Mouse (Mus musculus): Measurements from ENCODE around the gene Polr1b. TPM values are rescaled to one million over a fixed set of nuclear protein-coding genes. Genes with fewer than 3 reads are reported as not detected.

The Polr1b gene
- total and polyA plus RNA-seq, 2 experiments from 2014 or later = 11.3 to 21.8 TPM

DNA sequence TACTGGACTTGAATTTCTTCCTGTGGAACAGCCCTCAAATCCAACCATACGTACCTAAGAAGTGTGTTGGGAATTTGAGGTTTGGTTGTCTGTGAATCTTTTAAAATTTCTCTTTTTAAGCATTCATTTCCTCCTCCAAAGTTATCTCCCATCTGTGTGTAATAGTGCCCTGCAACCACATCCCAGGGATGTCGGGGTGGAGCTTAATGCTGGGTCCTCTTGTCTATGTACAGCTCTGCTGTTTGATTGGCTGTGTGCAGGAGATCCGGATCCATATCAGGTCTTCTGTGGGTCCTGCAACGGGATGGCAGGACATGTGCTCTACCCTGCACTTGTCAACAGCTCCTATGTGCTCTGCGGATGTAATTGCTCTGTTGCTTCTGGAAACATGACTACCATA lies 64.0 kb downstream of the Polr1b start:
- DNase-seq (ENCODE audit: low spot score) (no peak), ATAC-seq (no peak)
- Histone ChIP-seq H3K4me1 (ENCODE audit: insufficient read depth, low read length) (no peaks in the 10 kb centered on the region), H3K9me3 (ENCODE audit: low read length) (no peaks in the 10 kb centered on the region), H3K9ac (replicated peaks; ENCODE audit: low read length) (no peak overlapping the region), H3K36me3 (ENCODE audit: insufficient read depth, low read length) (no peaks in the 10 kb centered on the region), H3K4me2 (ENCODE audit: low read depth, low read length) (no peak overlapping the region), H3K27ac (no peak overlapping the region), H3K27me3 (ENCODE audit: insufficient read depth, low read length) (no peaks in the 10 kb centered on the region), H3K4me3 (ENCODE audit: low read length) (no peak overlapping the region)
- 81% methylated on average over 5 of the region's 5 CpGs for WGBS
- no peak for TF ChIP-seq CTCF (IDR thresholded peaks at IDR 0.05; ENCODE audit: low read depth)

DNA sequence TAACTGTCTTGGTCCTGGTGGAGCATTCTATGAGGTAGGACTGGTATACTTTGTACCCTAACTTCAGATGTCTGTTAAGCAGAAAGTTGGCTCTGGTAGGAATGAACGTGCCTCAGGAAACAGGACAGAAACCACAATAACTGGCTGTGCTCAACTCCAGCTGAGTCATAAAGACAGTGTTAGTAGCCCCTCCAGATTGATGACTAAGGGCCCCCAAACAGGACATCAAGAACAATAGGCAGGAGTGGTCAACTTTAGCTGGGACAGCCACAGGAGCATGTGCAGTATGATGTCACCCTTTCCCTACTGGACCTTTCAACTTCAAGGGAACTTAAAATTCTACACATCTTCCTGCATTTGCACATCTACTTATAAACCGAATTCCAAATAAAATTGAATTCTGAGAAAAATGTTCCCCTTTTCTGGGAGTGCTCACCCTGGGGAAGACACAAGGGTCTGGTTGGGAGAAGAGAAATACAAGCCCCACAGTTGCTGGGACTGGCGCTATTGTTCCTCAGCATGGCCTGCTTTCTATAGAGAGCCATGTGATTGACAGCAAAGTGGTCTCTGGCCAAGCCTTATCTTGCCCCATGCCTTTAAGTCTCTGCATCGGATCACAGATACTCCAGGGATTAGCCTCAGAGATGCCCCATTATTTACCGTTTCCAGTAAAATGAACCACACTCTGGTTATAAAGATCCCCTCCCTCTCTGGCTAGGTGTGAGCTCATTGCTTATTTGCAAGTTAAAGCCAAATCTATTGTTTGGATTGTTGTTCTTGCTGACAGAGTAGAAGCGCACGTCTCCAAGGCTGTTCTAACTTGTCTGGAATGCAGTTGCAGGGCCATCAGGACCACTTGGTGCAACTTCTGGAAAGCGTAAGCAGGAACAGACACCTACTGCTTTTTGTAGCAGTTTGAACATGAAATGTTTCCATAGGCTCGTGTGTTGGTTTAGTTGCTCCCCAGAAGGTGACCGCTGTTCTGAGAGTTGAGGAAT lies 66.0 kb downstream of the Polr1b start:
- Histone ChIP-seq H3K9ac (replicated peaks; ENCODE audit: low read length) (no peak overlapping the region), H3K27ac (no peak overlapping the region), H3K27me3 (ENCODE audit: insufficient read depth, low read length) (no peaks in the 10 kb centered on the region), H3K4me3 (ENCODE audit: low read length) (no peak overlapping the region), H3K4me2 (ENCODE audit: low read depth, low read length) (no peak overlapping the region), H3K4me1 (ENCODE audit: insufficient read depth, low read length) (no peaks in the 10 kb centered on the region), H3K9me3 (ENCODE audit: low read length) (no peaks in the 10 kb centered on the region), H3K36me3 (ENCODE audit: insufficient read depth, low read length) (no peaks in the 10 kb centered on the region)
- TF ChIP-seq CTCF (IDR thresholded peaks at IDR 0.05; ENCODE audit: low read depth) = no peak
- DNase-seq (ENCODE audit: low spot score) (no peak), ATAC-seq (no peak)
- WGBS = 68% methylated on average over 10 of the region's 10 CpGs

DNA sequence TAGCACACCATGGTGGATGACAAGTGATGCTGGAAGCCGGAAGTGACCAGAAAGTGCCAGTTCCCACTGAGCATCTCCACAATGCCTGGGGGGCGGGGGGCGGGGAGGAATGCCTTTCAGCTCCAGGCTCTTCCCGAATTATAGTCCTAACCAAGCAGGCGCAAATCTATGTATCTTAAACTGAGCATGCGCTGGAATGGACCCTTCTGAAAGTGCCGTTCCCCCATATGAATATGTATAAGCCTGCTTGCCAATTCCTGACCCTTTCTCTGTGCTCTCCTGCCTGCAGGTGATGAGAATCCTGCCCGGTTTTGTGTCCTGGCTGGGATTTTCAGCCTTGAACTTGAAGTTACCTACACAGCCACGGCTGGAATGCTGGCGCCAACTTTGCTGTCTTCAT lies 72.6 kb downstream of the Polr1b start:
- no peak for DNase-seq (ENCODE audit: low spot score)
- WGBS = 42% methylated on average over 10 of the region's 10 CpGs
- H3K36me3 ChIP-seq (ENCODE audit: insufficient read depth, low read length) = no peaks in the 10 kb centered on the region
- TF ChIP-seq CTCF (IDR thresholded peaks at IDR 0.05; ENCODE audit: low read depth) = no peak
- H3K4me1 ChIP-seq (ENCODE audit: insufficient read depth, low read length) = no peaks in the 10 kb centered on the region
- H3K27me3 ChIP-seq (ENCODE audit: insufficient read depth, low read length) = no peaks in the 10 kb centered on the region
- ATAC-seq = no peak
- no peak overlapping the region for H3K9ac ChIP-seq (replicated peaks; ENCODE audit: low read length)
- H3K4me3 ChIP-seq (ENCODE audit: low read length) = no peak overlapping the region
- H3K9me3 ChIP-seq (ENCODE audit: low read length) = no peaks in the 10 kb centered on the region
- H3K4me2 ChIP-seq (ENCODE audit: low read depth, low read length) = peak overlapping the region; percentile 27
- no peak overlapping the region for H3K27ac ChIP-seq

DNA sequence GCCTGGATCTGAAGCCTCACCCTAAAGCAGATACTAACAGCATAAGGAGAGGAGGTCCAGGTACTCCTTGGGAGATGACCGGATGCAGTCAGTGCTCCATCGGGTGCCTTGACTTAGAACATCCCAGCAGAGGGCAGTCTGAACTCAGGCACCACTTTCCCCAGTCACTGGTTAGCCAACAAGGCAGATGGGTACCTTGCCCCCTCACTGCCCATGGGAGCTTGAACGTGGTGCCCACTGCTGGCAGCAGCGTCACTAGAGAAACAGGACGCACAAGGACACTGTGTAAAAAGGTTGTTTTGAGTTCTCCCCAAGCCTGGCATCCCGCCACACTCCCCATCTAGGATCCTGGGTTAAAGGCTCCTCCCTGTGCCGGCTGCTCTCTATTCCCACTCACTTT lies 73.7 kb downstream of the Polr1b start:
- Histone ChIP-seq H3K9me3 (ENCODE audit: low read length) (no peaks in the 10 kb centered on the region), H3K27me3 (ENCODE audit: insufficient read depth, low read length) (no peaks in the 10 kb centered on the region), H3K4me3 (ENCODE audit: low read length) (no peak overlapping the region), H3K4me2 (ENCODE audit: low read depth, low read length) (no peak overlapping the region), H3K27ac (no peak overlapping the region), H3K9ac (replicated peaks; ENCODE audit: low read length) (no peak overlapping the region), H3K36me3 (ENCODE audit: insufficient read depth, low read length) (no peaks in the 10 kb centered on the region), H3K4me1 (ENCODE audit: insufficient read depth, low read length) (no peaks in the 10 kb centered on the region)
- 26% methylated on average over 7 of the region's 7 CpGs for WGBS
- ATAC-seq (peak; percentile 76), DNase-seq (ENCODE audit: low spot score) (peak; percentile 77)
- TF ChIP-seq CTCF (IDR thresholded peaks at IDR 0.05; ENCODE audit: low read depth) = peak; percentile 81

DNA sequence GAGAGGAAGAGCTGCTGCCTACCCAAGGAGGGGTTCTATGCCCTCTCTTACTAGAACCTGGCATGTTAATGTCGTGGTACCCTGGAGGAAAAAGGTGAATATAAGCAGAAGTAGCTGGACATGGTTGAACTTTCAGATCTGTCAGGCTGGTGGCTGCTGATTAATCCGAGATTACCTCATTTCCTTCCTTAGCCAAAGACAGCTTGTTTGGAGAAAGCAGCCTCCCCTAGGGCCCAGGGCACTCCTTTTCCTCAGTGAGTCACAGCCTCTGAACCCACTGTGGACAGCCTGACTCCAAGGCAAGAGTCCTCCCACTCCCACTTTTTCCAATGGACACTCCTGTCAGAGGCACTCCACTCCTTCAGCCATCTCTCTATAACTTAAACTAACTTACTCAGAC lies 74.8 kb downstream of the Polr1b start:
- 83% methylated on average over 2 of the region's 2 CpGs for WGBS
- Histone ChIP-seq H3K4me2 (ENCODE audit: low read depth, low read length) (no peak overlapping the region), H3K36me3 (ENCODE audit: insufficient read depth, low read length) (no peaks in the 10 kb centered on the region), H3K27me3 (ENCODE audit: insufficient read depth, low read length) (no peaks in the 10 kb centered on the region), H3K27ac (no peak overlapping the region), H3K9ac (replicated peaks; ENCODE audit: low read length) (no peak overlapping the region), H3K4me3 (ENCODE audit: low read length) (no peak overlapping the region), H3K4me1 (ENCODE audit: insufficient read depth, low read length) (no peaks in the 10 kb centered on the region), H3K9me3 (ENCODE audit: low read length) (no peaks in the 10 kb centered on the region)
- DNase-seq (ENCODE audit: low spot score) (no peak), ATAC-seq (no peak)
- TF ChIP-seq CTCF (IDR thresholded peaks at IDR 0.05; ENCODE audit: low read depth) = no peak

Other genes with a start within 250 kb of the Polr1b start
- 2.9 and 3.3 TPM in 2 replicates for gene Fbln7, start 238.0 kb upstream of the Polr1b start, total RNA-seq (2014; rRNA removed)
- 3.6 and 4.3 TPM in 2 replicates for gene Fbln7, start 238.0 kb upstream of the Polr1b start, polyA plus RNA-seq (2015; fragmentation: Nextera tagmentation; extraction: Ambion mirVana)
- 1.5 and 1.7 TPM in 2 replicates for gene Zc3h8, start 156.9 kb upstream of the Polr1b start, total RNA-seq (2014; rRNA removed)
- gene Zc3h8, start 156.9 kb upstream of the Polr1b start, polyA plus RNA-seq (2015; fragmentation: Nextera tagmentation; extraction: Ambion mirVana) = 11.5 and 14.0 TPM in 2 replicates
- gene Zc3h6, start 133.6 kb upstream of the Polr1b start, total RNA-seq (2014; rRNA removed) = 5.3 and 13.4 TPM in 2 replicates
- 4.5 and 4.6 TPM in 2 replicates for gene Zc3h6, start 133.6 kb upstream of the Polr1b start, polyA plus RNA-seq (2015; fragmentation: Nextera tagmentation; extraction: Ambion mirVana)
- gene Gm10762, start 133.3 kb upstream of the Polr1b start, total RNA-seq (2014; rRNA removed) = 22.2 and 33.4 TPM in 2 replicates
- 19.8 and 22.0 TPM in 2 replicates for gene Gm10762, start 133.3 kb upstream of the Polr1b start, polyA plus RNA-seq (2015; fragmentation: Nextera tagmentation; extraction: Ambion mirVana)
- 1.5 TPM in 2 replicates for gene Vinac1, start 52.8 kb upstream of the Polr1b start, total RNA-seq (2014; rRNA removed)
- 0.71 and 0.86 TPM in 2 replicates for gene Vinac1, start 52.8 kb upstream of the Polr1b start, polyA plus RNA-seq (2015; fragmentation: Nextera tagmentation; extraction: Ambion mirVana)
- 57.7 and 60.9 TPM in 2 replicates for gene Ttl, start 35.1 kb upstream of the Polr1b start, total RNA-seq (2014; rRNA removed)
- 34.1 and 35.9 TPM in 2 replicates for gene Ttl, start 35.1 kb upstream of the Polr1b start, polyA plus RNA-seq (2015; fragmentation: Nextera tagmentation; extraction: Ambion mirVana)
- 20.3 and 27.5 TPM in 2 replicates for gene Chchd5, start 28.7 kb downstream of the Polr1b start, total RNA-seq (2014; rRNA removed)
- 19.1 and 19.8 TPM in 2 replicates for gene Chchd5, start 28.7 kb downstream of the Polr1b start, polyA plus RNA-seq (2015; fragmentation: Nextera tagmentation; extraction: Ambion mirVana)
- 63.0 and 63.5 TPM in 2 replicates for gene Slc20a1, start 97.8 kb downstream of the Polr1b start, total RNA-seq (2014; rRNA removed)
- 40.6 and 41.6 TPM in 2 replicates for gene Slc20a1, start 97.8 kb downstream of the Polr1b start, polyA plus RNA-seq (2015; fragmentation: Nextera tagmentation; extraction: Ambion mirVana)
- gene Ckap2l, start 196.2 kb downstream of the Polr1b start, total RNA-seq (2014; rRNA removed) = 9.2 and 9.7 TPM in 2 replicates
- gene Ckap2l, start 196.2 kb downstream of the Polr1b start, polyA plus RNA-seq (2015; fragmentation: Nextera tagmentation; extraction: Ambion mirVana) = 8.9 and 12.0 TPM in 2 replicates
- not detected in 2 replicates for gene Il1a, start 209.0 kb downstream of the Polr1b start, total RNA-seq (2014; rRNA removed)
- gene Il1a, start 209.0 kb downstream of the Polr1b start, polyA plus RNA-seq (2015; fragmentation: Nextera tagmentation; extraction: Ambion mirVana) = 0.23 and 0.25 TPM in 2 replicates

All from hindbrain, postnatal 0 days (tissue).